Mouse (Mus musculus): ENCODE measurements around the gene St3gal2.
A peak's percentile ranks its signal among the peaks of the same experiment; 100 is the strongest.

DNA sequence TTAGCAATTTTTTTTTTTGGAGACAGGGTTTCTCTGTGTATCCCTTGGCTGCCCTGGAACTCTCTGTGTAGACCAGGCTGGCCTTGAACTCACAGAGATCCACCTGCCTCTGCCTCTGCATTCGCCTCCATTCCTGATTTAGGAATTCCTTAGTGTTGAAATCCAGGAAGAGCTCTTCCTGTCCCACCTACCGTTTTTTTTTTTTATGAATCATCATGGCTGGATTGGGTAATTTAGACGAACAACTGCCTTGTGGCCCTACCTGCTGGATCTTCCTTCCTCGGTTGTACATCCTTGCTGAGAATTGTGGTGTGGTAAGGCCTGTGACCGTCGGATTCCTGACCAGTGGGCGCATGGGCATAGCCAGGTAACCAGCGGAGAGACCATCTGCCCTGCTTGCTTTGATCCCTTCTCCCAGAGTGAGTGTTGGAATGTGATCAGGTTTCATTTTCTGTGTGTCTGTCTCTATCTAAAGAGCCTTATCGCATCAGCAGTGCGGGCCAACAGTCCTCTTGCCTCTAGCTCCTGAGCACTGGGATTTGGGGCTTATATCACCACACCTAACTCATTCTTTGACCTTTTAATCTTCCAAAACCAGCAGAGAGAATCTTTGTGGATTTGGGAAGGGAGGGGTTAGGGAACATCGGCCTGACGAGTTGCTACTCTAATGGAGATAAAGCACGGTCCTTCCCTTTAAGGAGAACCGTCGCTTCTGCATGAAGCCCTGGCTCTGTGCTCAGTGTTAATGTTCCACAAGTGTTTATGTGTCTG is 21.1 kb downstream of the St3gal2 start:
- TF ChIP-seq POLR2A (IDR thresholded peaks at IDR 0.05; ENCODE audit: insufficient read length, low read depth) (no peak), REST (IDR thresholded peaks at IDR 0.05; ENCODE audit: insufficient read depth, insufficient read length) (no peak), MAX (IDR thresholded peaks at IDR 0.05; ENCODE audit: low read depth) (no peak), MYOD1 (IDR thresholded peaks at IDR 0.05; ENCODE audit: control insufficient read depth in 1 of 3, insufficient read length in 2 of 3, low read depth in 2 of 3) (peak in 1 of 3 experiments; percentile 6), TCF12 (IDR thresholded peaks at IDR 0.05; ENCODE audit: insufficient read depth, poor library complexity, severe bottlenecking) (no peak), USF1 (IDR thresholded peaks at IDR 0.05; ENCODE audit: low read depth) (no peak)

Data from myocyte (in vitro differentiated cells).